Mouse (Mus musculus): Measurements from ENCODE around the gene Tcte2. TPM values are rescaled to one million over a fixed set of nuclear protein-coding genes. Genes with fewer than 3 reads are reported as not detected.

Tcte2 gene
- polyA plus RNA-seq, 1 experiment from 2014 or later = 14.9 TPM

- H3K27ac ChIP-seq (ENCODE audit: low read depth, low read length) = no peak overlapping the region
- no peak overlapping the region for H3K4me2 ChIP-seq (ENCODE audit: low read length)
- H3K4me3 ChIP-seq (ENCODE audit: low read length) = no peak overlapping the region
- no peaks in the 10 kb centered on the region for H3K36me3 ChIP-seq (ENCODE audit: control insufficient read depth, insufficient read depth, low read length)
- ATAC-seq = no peak
- 66% methylated on average over 4 of the region's 4 CpGs for WGBS
- no peaks in the 10 kb centered on the region for H3K9me3 ChIP-seq (ENCODE audit: control insufficient read depth, low read length)
- no peaks in the 10 kb centered on the region for H3K27me3 ChIP-seq (replicated peaks; ENCODE audit: control insufficient read depth, insufficient read depth, low read length)
- no peak overlapping the region for H3K9ac ChIP-seq (ENCODE audit: low read depth, low read length)
- peaks cover 10% of the 10 kb centered on the region for H3K4me1 ChIP-seq (ENCODE audit: control insufficient read depth, insufficient read depth, low read depth, low read length)
These were observed 7.7 kb downstream of the Tcte2 start for GRCm38 (mm10) chr17:13753918-13754317.

GRCm38 (mm10) chr17:13749027-13749426, 12.6 kb downstream of the Tcte2 start:
- H3K4me2 ChIP-seq (ENCODE audit: low read length) = no peak overlapping the region
- H3K4me1 ChIP-seq (ENCODE audit: control insufficient read depth, insufficient read depth, low read depth, low read length) = peaks cover 5% of the 10 kb centered on the region
- no peak overlapping the region for H3K27ac ChIP-seq (ENCODE audit: low read depth, low read length)
- no peaks in the 10 kb centered on the region for H3K9me3 ChIP-seq (ENCODE audit: control insufficient read depth, low read length)
- H3K4me3 ChIP-seq (ENCODE audit: low read length) = no peak overlapping the region
- H3K27me3 ChIP-seq (replicated peaks; ENCODE audit: control insufficient read depth, insufficient read depth, low read length) = no peaks in the 10 kb centered on the region
- ATAC-seq = no peak
- H3K36me3 ChIP-seq (ENCODE audit: control insufficient read depth, insufficient read depth, low read length) = no peaks in the 10 kb centered on the region
- WGBS = 86% methylated on average over 4 of the region's 4 CpGs
- no peak overlapping the region for H3K9ac ChIP-seq (ENCODE audit: low read depth, low read length)

GRCm38 (mm10) chr17:13747681-13748080, 13.9 kb downstream of the Tcte2 start:
- no peaks in the 10 kb centered on the region for H3K9me3 ChIP-seq (ENCODE audit: control insufficient read depth, low read length)
- H3K4me2 ChIP-seq (ENCODE audit: low read length) = no peak overlapping the region
- peaks cover 5% of the 10 kb centered on the region for H3K4me1 ChIP-seq (ENCODE audit: control insufficient read depth, insufficient read depth, low read depth, low read length)
- H3K27me3 ChIP-seq (replicated peaks; ENCODE audit: control insufficient read depth, insufficient read depth, low read length) = no peaks in the 10 kb centered on the region
- no peaks in the 10 kb centered on the region for H3K36me3 ChIP-seq (ENCODE audit: control insufficient read depth, insufficient read depth, low read length)
- whole genome bisulfite sequencing = 90% methylated on average over 9 of the region's 9 CpGs
- no peak overlapping the region for H3K27ac ChIP-seq (ENCODE audit: low read depth, low read length)
- H3K4me3 ChIP-seq (ENCODE audit: low read length) = no peak overlapping the region
- no peak for ATAC-seq
- no peak overlapping the region for H3K9ac ChIP-seq (ENCODE audit: low read depth, low read length)

GRCm38 (mm10) chr17:13746330-13746729, 15.3 kb downstream of the Tcte2 start:
- 70% methylated on average over 6 of the region's 6 CpGs for WGBS
- no peak for ATAC-seq

GRCm38 (mm10) chr17:13745373-13745772, 16.3 kb downstream of the Tcte2 start:
- Histone ChIP-seq H3K27ac (ENCODE audit: low read depth, low read length) (no peak overlapping the region), H3K4me3 (ENCODE audit: low read length) (no peak overlapping the region), H3K27me3 (replicated peaks; ENCODE audit: control insufficient read depth, insufficient read depth, low read length) (no peaks in the 10 kb centered on the region), H3K9me3 (ENCODE audit: control insufficient read depth, low read length) (no peaks in the 10 kb centered on the region), H3K4me2 (ENCODE audit: low read length) (no peak overlapping the region), H3K9ac (ENCODE audit: low read depth, low read length) (no peak overlapping the region), H3K4me1 (ENCODE audit: control insufficient read depth, insufficient read depth, low read depth, low read length) (peaks cover 5% of the 10 kb centered on the region), H3K36me3 (ENCODE audit: control insufficient read depth, insufficient read depth, low read length) (no peaks in the 10 kb centered on the region)
- 50% methylated on average over 2 of the region's 2 CpGs for WGBS
- ATAC-seq = peak; percentile 73

More at GRCm38 (mm10) chr17:13746330-13746729, 15.3 kb downstream of the Tcte2 start:
- no peaks in the 10 kb centered on the region for H3K36me3 ChIP-seq (ENCODE audit: control insufficient read depth, insufficient read depth, low read length)
- H3K4me1 ChIP-seq (ENCODE audit: control insufficient read depth, insufficient read depth, low read depth, low read length) = peaks cover 5% of the 10 kb centered on the region
- H3K4me2 ChIP-seq (ENCODE audit: low read length) = no peak overlapping the region
- no peak overlapping the region for H3K27ac ChIP-seq (ENCODE audit: low read depth, low read length)
- H3K27me3 ChIP-seq (replicated peaks; ENCODE audit: control insufficient read depth, insufficient read depth, low read length) = no peaks in the 10 kb centered on the region
- H3K9me3 ChIP-seq (ENCODE audit: control insufficient read depth, low read length) = no peaks in the 10 kb centered on the region
- H3K4me3 ChIP-seq (ENCODE audit: low read length) = no peak overlapping the region
- no peak overlapping the region for H3K9ac ChIP-seq (ENCODE audit: low read depth, low read length)

GRCm38 (mm10) chr17:13744824-13745223, 16.8 kb downstream of the Tcte2 start:
- Histone ChIP-seq H3K9ac (ENCODE audit: low read depth, low read length) (no peak overlapping the region), H3K27me3 (replicated peaks; ENCODE audit: control insufficient read depth, insufficient read depth, low read length) (no peaks in the 10 kb centered on the region), H3K4me3 (ENCODE audit: low read length) (no peak overlapping the region), H3K4me1 (ENCODE audit: control insufficient read depth, insufficient read depth, low read depth, low read length) (peaks cover 5% of the 10 kb centered on the region), H3K9me3 (ENCODE audit: control insufficient read depth, low read length) (no peaks in the 10 kb centered on the region), H3K27ac (ENCODE audit: low read depth, low read length) (no peak overlapping the region), H3K4me2 (ENCODE audit: low read length) (no peak overlapping the region), H3K36me3 (ENCODE audit: control insufficient read depth, insufficient read depth, low read length) (no peaks in the 10 kb centered on the region)
- WGBS = 31% methylated on average over 4 of the region's 4 CpGs
- peak; percentile 40 for ATAC-seq

- no peaks in the 10 kb centered on the region for H3K9me3 ChIP-seq (ENCODE audit: control insufficient read depth, low read length)
- H3K4me2 ChIP-seq (ENCODE audit: low read length) = no peak overlapping the region
- no peaks in the 10 kb centered on the region for H3K27me3 ChIP-seq (replicated peaks; ENCODE audit: control insufficient read depth, insufficient read depth, low read length)
- no peak overlapping the region for H3K27ac ChIP-seq (ENCODE audit: low read depth, low read length)
- H3K4me1 ChIP-seq (ENCODE audit: control insufficient read depth, insufficient read depth, low read depth, low read length) = peaks cover 5% of the 10 kb centered on the region
- no peak for ATAC-seq
- WGBS = 72% methylated on average over 6 of the region's 6 CpGs
- H3K36me3 ChIP-seq (ENCODE audit: control insufficient read depth, insufficient read depth, low read length) = no peaks in the 10 kb centered on the region
- H3K9ac ChIP-seq (ENCODE audit: low read depth, low read length) = no peak overlapping the region
- H3K4me3 ChIP-seq (ENCODE audit: low read length) = no peak overlapping the region
These were observed 17.4 kb downstream of the Tcte2 start for GRCm38 (mm10) chr17:13744219-13744618.

GRCm38 (mm10) chr17:13743709-13744079, 17.9 kb downstream of the Tcte2 start:
- no peak overlapping the region for H3K4me2 ChIP-seq (ENCODE audit: low read length)
- H3K4me1 ChIP-seq (ENCODE audit: control insufficient read depth, insufficient read depth, low read depth, low read length) = peaks cover 5% of the 10 kb centered on the region
- WGBS = 52% methylated on average over 5 of the region's 5 CpGs
- no peaks in the 10 kb centered on the region for H3K9me3 ChIP-seq (ENCODE audit: control insufficient read depth, low read length)
- H3K36me3 ChIP-seq (ENCODE audit: control insufficient read depth, insufficient read depth, low read length) = no peaks in the 10 kb centered on the region
- no peak for ATAC-seq
- H3K27me3 ChIP-seq (replicated peaks; ENCODE audit: control insufficient read depth, insufficient read depth, low read length) = no peaks in the 10 kb centered on the region
- H3K27ac ChIP-seq (ENCODE audit: low read depth, low read length) = no peak overlapping the region
- no peak overlapping the region for H3K9ac ChIP-seq (ENCODE audit: low read depth, low read length)
- no peak overlapping the region for H3K4me3 ChIP-seq (ENCODE audit: low read length)

- 50% methylated on average over 7 of the region's 7 CpGs for WGBS
- H3K27me3 ChIP-seq (replicated peaks; ENCODE audit: control insufficient read depth, insufficient read depth, low read length) = no peaks in the 10 kb centered on the region
- H3K9me3 ChIP-seq (ENCODE audit: control insufficient read depth, low read length) = no peaks in the 10 kb centered on the region
- no peak overlapping the region for H3K4me3 ChIP-seq (ENCODE audit: low read length)
- no peak overlapping the region for H3K9ac ChIP-seq (ENCODE audit: low read depth, low read length)
- H3K4me2 ChIP-seq (ENCODE audit: low read length) = no peak overlapping the region
- no peaks in the 10 kb centered on the region for H3K36me3 ChIP-seq (ENCODE audit: control insufficient read depth, insufficient read depth, low read length)
- H3K4me1 ChIP-seq (ENCODE audit: control insufficient read depth, insufficient read depth, low read depth, low read length) = peaks cover 5% of the 10 kb centered on the region
- H3K27ac ChIP-seq (ENCODE audit: low read depth, low read length) = no peak overlapping the region
- 0 out of 2 replicates have a peak, but pooled peaks have one; percentile 18 for ATAC-seq
These were observed 18.5 kb downstream of the Tcte2 start for GRCm38 (mm10) chr17:13742941-13743708.
